Mouse (Mus musculus) gonadal fat pad, adult 2 months (tissue): Measurements from ENCODE around the gene Rap2b. TPM values are rescaled to one million over a fixed set of nuclear protein-coding genes. Genes with fewer than 3 reads are reported as not detected.

Experiments
- DNase-seq: peaks from one replicate; pipeline ENCODE4 v3.0.0-alpha.2; 2012; ENCODE audit warnings: low read depth
- polyA plus RNA-seq: library from polyadenylated mRNA; depleted of rRNA; stranded (reverse); fragments of >200 nt; gene quantifications from 2 replicates; pipeline ENCODE4 v1.2.3, GENCODE M21; 2012; rRNA removed

Rap2b gene
- polyA plus RNA-seq = 4.5 and 5.2 TPM in 2 replicates

- no peak for DNase-seq
Observed at GRCm38 (mm10) chr3:61361338-61361737, at the start of gene Rap2b. TSS of gene Rap2b (plus strand) at chr3:61361638.

- no peak for DNase-seq
Observed at GRCm38 (mm10) chr3:61315002-61315401, 46.4 kb upstream of the Rap2b start.

- no peak for DNase-seq
Observed at GRCm38 (mm10) chr3:61320031-61320430, 41.4 kb upstream of the Rap2b start.

GRCm38 (mm10) chr3:61321632-61322031, 39.8 kb upstream of the Rap2b start:
- no peak for DNase-seq

GRCm38 (mm10) chr3:61336205-61336604, 25.2 kb upstream of the Rap2b start:
- DNase-seq = no peak

GRCm38 (mm10) chr3:61337230-61337629, 24.2 kb upstream of the Rap2b start:
- peak; percentile 65 for DNase-seq

- no peak for DNase-seq
Observed at GRCm38 (mm10) chr3:61340321-61340720, 21.1 kb upstream of the Rap2b start.

GRCm38 (mm10) chr3:61344031-61344430, 17.4 kb upstream of the Rap2b start:
- DNase-seq = no peak

GRCm38 (mm10) chr3:61345636-61346035, 15.8 kb upstream of the Rap2b start:
- DNase-seq = no peak

GRCm38 (mm10) chr3:61348036-61348614, 13.3 kb upstream of the Rap2b start:
- DNase-seq = no peak

- DNase-seq = no peak
Observed at GRCm38 (mm10) chr3:61349433-61349832, 12.0 kb upstream of the Rap2b start.

- DNase-seq = no peak
Observed at GRCm38 (mm10) chr3:61355464-61355863, 6.0 kb upstream of the Rap2b start.

- no peak for DNase-seq
Observed at GRCm38 (mm10) chr3:61358107-61358506, 3.3 kb upstream of the Rap2b start.

- no peak for DNase-seq
Observed at GRCm38 (mm10) chr3:61358756-61359293, 2.6 kb upstream of the Rap2b start.

- no peak for DNase-seq
Observed at GRCm38 (mm10) chr3:61362821-61363160, 1.4 kb downstream of the Rap2b start.

GRCm38 (mm10) chr3:61363161-61363988, 1.9 kb downstream of the Rap2b start:
- peak; percentile 100 for DNase-seq

- DNase-seq = no peak
Observed at GRCm38 (mm10) chr3:61363989-61364660, 2.7 kb downstream of the Rap2b start.

- DNase-seq = no peak
Observed at GRCm38 (mm10) chr3:61364661-61364977, 3.2 kb downstream of the Rap2b start.

- DNase-seq = no peak
Observed at GRCm38 (mm10) chr3:61364978-61365778, 3.7 kb downstream of the Rap2b start.

GRCm38 (mm10) chr3:61365779-61366373, 4.4 kb downstream of the Rap2b start, which contains the start of gene B430305J03Rik:
TSS of gene B430305J03Rik (minus strand) at chr3:61365951.
- DNase-seq = no peak

- DNase-seq = no peak
Observed at GRCm38 (mm10) chr3:61368446-61368845, 7.0 kb downstream of the Rap2b start.
